Mouse (Mus musculus) 416B (cell line): ENCODE data around the gene AL732309.1.

Experiments used
- DNase-seq: peaks from one replicate; pipeline ENCODE4 v3.0.0; 2011; ENCODE audit warnings: low read depth

The AL732309.1 gene

GRCm38 (mm10) chr2:25246183-25247072 is at the start of gene AL732309.1:
AL732309.1 (minus strand) TSS chr2:25246863.
- DNase-seq: no peak

GRCm38 (mm10) chr2:25293706-25294105 is 47.0 kb upstream of the AL732309.1 start:
- DNase-seq: no peak

- DNase-seq: peak; percentile 57
Measured at GRCm38 (mm10) chr2:25292856-25293255, 46.2 kb upstream of the AL732309.1 start.

- DNase-seq: no peak
Measured at GRCm38 (mm10) chr2:25292054-25292544, 45.4 kb upstream of the AL732309.1 start.

- DNase-seq: no peak
Measured at GRCm38 (mm10) chr2:25291184-25292053, 44.8 kb upstream of the AL732309.1 start.

GRCm38 (mm10) chr2:25290816-25291130 is 44.1 kb upstream of the AL732309.1 start:
- DNase-seq: no peak

GRCm38 (mm10) chr2:25290101-25290815 is 43.6 kb upstream of the AL732309.1 start:
- no peak for DNase-seq

- DNase-seq: peak; percentile 23
Measured at GRCm38 (mm10) chr2:25289651-25290050, 43.0 kb upstream of the AL732309.1 start, which contains the start of gene Lrrc26. Lrrc26 (plus strand) TSS chr2:25289915.

GRCm38 (mm10) chr2:25288734-25289345 is 42.2 kb upstream of the AL732309.1 start:
- no peak for DNase-seq

- no peak for DNase-seq
Measured at GRCm38 (mm10) chr2:25287927-25288649, 41.4 kb upstream of the AL732309.1 start, which contains the start of gene Tmem210. Tmem210 (plus strand) TSS chr2:25288145.

- no peak for DNase-seq
Measured at GRCm38 (mm10) chr2:25286837-25287636, 40.4 kb upstream of the AL732309.1 start.

- DNase-seq: no peak
Measured at GRCm38 (mm10) chr2:25286314-25286713, 39.7 kb upstream of the AL732309.1 start.

GRCm38 (mm10) chr2:25285551-25285950 is 38.9 kb upstream of the AL732309.1 start:
- no peak for DNase-seq

GRCm38 (mm10) chr2:25278928-25279882 is 32.5 kb upstream of the AL732309.1 start:
- peak; percentile 89 for DNase-seq

- DNase-seq: no peak
Measured at GRCm38 (mm10) chr2:25273010-25273409, 26.3 kb upstream of the AL732309.1 start.

GRCm38 (mm10) chr2:25272515-25272914 is 25.9 kb upstream of the AL732309.1 start:
- no peak for DNase-seq

- DNase-seq: peak; percentile 97
Measured at GRCm38 (mm10) chr2:25271827-25272511, 25.3 kb upstream of the AL732309.1 start, which contains the start of the genes Ssna1 and Anapc2. Ssna1 (minus strand) TSS chr2:25272438. Anapc2 (plus strand) TSS chr2:25272478.

- DNase-seq: no peak
Measured at GRCm38 (mm10) chr2:25267746-25268309, 21.2 kb upstream of the AL732309.1 start.
